Mouse (Mus musculus) heart, embryonic 15.5 days (tissue): Measurements from ENCODE around the gene Htr7. TPM values are rescaled to one million over a fixed set of nuclear protein-coding genes. Genes with fewer than 3 reads are reported as not detected.

Experiments used
- ATAC-seq: fragments of 200-750 bp; cut with Nextera tagmentation; replicated peaks from 2 replicates; pipeline ENCODE4 v1.8.0; 2017; ENCODE audit warnings: low read depth, moderate TSS enrichment; ENCODE audit not compliant: insufficient number of reproducible peaks, insufficient read depth, low FRiP score
- H3K27ac ChIP-seq: fragments of 300-500 bp; sonication (generic); 2 replicates; pipeline ENCODE4 v1.5.1; 2015; ENCODE audit warnings: mild to moderate bottlenecking, inconsistent platforms
- H3K27me3 ChIP-seq: fragments of 300-500 bp; sonication (generic); 2 replicates; pipeline ENCODE4 v1.6.1; 2015; ENCODE audit warnings: inconsistent platforms
- H3K36me3 ChIP-seq: fragments of 300-500 bp; sonication (generic); 2 replicates; pipeline ENCODE4 v1.6.1; 2015; ENCODE audit warnings: mild to moderate bottlenecking, inconsistent platforms
- H3K4me1 ChIP-seq: fragments of 300-500 bp; sonication (generic); replicated peaks from 2 replicates; pipeline ENCODE4 v1.6.1; 2015; ENCODE audit warnings: inconsistent platforms
- H3K4me2 ChIP-seq: fragments of 300-500 bp; sonication (generic); 2 replicates; pipeline ENCODE4 v1.6.1; 2015; ENCODE audit warnings: inconsistent platforms, mild to moderate bottlenecking, moderate library complexity
- H3K4me3 ChIP-seq: fragments of 300-500 bp; sonication (generic); 2 replicates; pipeline ENCODE4 v1.5.1; 2015; ENCODE audit warnings: mild to moderate bottlenecking, inconsistent platforms
- H3K9ac ChIP-seq: fragments of 300-500 bp; sonication (generic); 2 replicates; pipeline ENCODE4 v1.6.1; 2015; ENCODE audit warnings: mild to moderate bottlenecking, inconsistent platforms
- H3K9me3 ChIP-seq: fragments of 300-500 bp; sonication (generic); replicated peaks from 2 replicates; pipeline ENCODE4 v1.6.1; 2016; ENCODE audit warnings: inconsistent platforms
- WGBS: fragments of 180-500 bp; shearing (Covaris S2); methylation state at CpG from one replicate; pipeline ENCODE4 v1.1.7; 2015; ENCODE audit warnings: mixed read lengths; 5-methylcytosine and 5-hydroxymethylcytosine counted together
- polyA plus RNA-seq: library from polyadenylated mRNA; unstranded; fragments of >200 nt; fragmentation: Nextera tagmentation; extraction: Ambion mirVana; gene quantifications from 2 replicates; pipeline ENCODE4 v1.2.1, GENCODE M21; 2015

Htr7 gene
- polyA plus RNA-seq, 1 experiment from 2014 or later, result 0.06 TPM

DNA sequence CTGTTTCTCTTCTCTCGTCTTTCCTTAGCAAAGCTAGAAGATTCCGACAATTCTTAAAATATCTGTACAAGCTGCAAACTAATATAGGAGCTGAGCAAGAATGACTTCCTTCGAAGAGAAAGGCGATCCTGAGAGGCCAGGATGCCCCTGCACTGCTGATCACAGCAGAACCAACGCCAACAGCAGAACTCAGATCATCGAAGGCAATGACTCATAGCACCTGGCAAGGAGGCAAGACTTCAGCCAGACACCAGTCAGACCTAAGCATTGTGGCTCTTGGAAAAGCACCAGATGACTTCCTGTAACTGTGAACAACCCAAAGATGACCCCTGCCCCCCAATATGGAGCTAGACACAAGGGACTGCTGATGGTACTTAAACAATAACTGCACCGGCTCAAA, 11.3 kb downstream of the Htr7 start:
- Histone ChIP-seq H3K4me2 (no peak overlapping the region), H3K4me1 (no peaks in the 10 kb centered on the region), H3K27me3 (no peaks in the 10 kb centered on the region), H3K4me3 (no peak overlapping the region), H3K9me3 (no peaks in the 10 kb centered on the region), H3K27ac (no peak overlapping the region), H3K36me3 (no peaks in the 10 kb centered on the region), H3K9ac (no peak overlapping the region)
- no peak for ATAC-seq
- 72% methylated on average over 7 of the region's 7 CpGs for WGBS

DNA sequence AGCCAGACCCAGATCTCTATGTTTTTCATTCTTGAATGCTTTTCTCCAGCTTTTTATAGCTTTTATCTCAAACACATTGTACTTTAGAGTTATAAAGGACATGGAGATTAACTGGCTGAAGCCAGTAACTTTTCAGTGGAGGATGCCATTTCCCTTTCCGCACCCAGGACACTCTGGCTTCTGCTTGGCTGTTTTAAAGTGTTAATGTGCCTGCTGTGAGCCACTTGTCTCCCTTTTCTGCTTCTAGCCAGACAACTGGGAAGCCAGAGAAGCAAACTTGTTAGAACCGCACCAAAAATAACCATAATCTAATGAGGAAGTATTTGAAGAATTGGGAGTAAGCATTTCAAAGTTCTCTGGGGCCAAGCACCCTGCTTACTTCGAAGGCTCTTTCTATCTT, 42.5 kb downstream of the Htr7 start:
- Histone ChIP-seq H3K9me3 (no peaks in the 10 kb centered on the region), H3K9ac (no peak overlapping the region), H3K4me2 (no peak overlapping the region), H3K4me3 (no peak overlapping the region), H3K27me3 (no peaks in the 10 kb centered on the region), H3K27ac (no peak overlapping the region), H3K4me1 (peaks cover 4% of the 10 kb centered on the region; the same call in 1 of the 2 replicates), H3K36me3 (no peaks in the 10 kb centered on the region)
- ATAC-seq, result no peak
- 14% methylated on average over 3 of the region's 3 CpGs for WGBS

DNA sequence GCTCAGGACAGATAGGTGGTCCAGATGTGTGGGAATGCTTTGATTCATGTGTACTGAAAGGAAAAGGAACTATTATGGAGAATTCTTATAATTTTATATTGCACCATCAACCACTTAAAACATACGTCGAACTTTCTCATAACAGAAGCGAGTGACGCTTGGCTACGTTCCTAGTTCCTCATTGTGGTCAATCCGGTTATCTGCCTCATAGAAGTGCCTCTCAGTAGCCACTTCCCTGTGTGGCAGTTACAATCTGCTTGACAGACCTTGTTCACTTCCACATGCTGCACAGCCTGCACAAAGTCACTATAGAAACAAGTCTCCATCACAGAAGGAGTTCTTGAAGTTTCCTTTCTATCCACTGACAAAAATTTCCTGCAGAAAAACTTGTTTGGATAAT, 51.0 kb downstream of the Htr7 start:
- 40% methylated on average over 6 of the region's 6 CpGs for WGBS
- H3K27ac ChIP-seq, result no peak overlapping the region
- ATAC-seq, result no peak

DNA sequence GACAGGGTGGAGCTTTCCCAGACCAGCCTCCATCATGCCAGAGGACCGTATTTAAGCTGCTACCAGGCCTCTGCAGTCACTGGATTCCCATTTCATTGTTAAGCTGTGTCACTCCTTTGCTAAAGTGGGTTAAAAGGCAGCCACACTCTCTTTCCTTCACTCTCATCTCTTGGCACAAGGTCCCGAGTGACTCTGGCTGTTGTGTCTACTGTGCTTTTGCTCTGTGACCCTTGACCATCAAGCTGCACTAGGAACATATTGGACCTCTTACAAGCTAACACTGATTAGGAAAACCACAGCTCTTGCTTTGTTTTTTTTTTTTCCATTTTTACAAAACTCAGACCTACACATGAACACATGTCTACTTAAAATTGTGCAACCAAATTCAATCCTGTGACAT, 52.3 kb downstream of the Htr7 start:
- H3K4me1 ChIP-seq, result no peaks in the 10 kb centered on the region
- no peak overlapping the region for H3K4me2 ChIP-seq
- H3K9ac ChIP-seq, result no peak overlapping the region
- no peak overlapping the region for H3K27ac ChIP-seq
- no peak overlapping the region for H3K4me3 ChIP-seq
- WGBS, result 67% methylated on average over 2 of the region's 2 CpGs
- H3K27me3 ChIP-seq, result no peaks in the 10 kb centered on the region
- ATAC-seq, result no peak
- no peaks in the 10 kb centered on the region for H3K9me3 ChIP-seq
- no peaks in the 10 kb centered on the region for H3K36me3 ChIP-seq

More for the DNA sequence above, 51.0 kb downstream of the Htr7 start:
- H3K4me3 ChIP-seq, result no peak overlapping the region
- H3K36me3 ChIP-seq, result no peaks in the 10 kb centered on the region
- H3K4me1 ChIP-seq, result no peaks in the 10 kb centered on the region
- H3K9ac ChIP-seq, result no peak overlapping the region
- no peaks in the 10 kb centered on the region for H3K27me3 ChIP-seq
- H3K4me2 ChIP-seq, result no peak overlapping the region
- no peaks in the 10 kb centered on the region for H3K9me3 ChIP-seq

DNA sequence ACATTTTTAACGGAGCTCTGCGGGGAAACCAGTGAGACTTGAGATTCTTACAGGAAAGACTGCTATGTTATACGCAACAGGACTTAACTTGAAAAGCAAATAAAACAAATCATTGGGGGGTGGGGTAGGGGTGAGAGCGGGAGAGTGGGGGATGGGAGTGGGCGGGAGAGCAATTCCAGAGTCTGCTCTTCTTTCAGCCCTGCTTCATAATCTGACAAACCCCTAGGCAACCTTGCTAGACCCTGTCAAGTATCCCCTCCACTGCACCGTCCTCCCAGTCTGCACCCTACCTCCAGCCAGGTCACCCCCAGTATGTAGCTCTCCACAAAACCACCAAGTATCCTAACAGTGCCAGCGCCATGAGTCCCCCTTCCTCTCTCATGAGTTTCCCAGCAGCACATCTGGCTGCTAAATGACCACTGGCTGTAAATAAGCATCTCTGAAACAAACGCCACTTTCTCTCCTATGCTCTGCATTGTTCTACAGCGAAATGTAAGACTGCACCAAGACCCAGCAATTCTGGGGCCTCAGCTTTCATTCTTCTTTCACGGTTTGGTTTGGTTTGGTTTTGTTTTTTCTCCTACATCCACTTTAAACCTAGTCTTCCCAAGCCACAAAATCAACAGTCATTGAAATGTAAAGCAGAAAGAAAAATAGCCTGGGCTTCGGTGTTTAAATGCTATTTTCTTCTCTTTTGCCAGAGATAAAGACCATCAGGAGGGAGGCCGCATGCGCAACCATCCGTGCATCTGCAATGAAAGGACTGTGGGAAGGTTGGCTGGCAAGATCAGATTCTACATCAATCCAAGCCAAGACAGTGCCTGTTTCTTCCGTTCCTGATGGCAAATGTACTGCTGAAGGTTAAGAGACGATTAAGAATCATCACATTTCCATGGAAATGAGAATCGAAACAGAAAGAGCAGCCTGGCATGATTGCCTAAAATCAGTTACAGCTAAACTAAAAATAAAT, 54.5 kb downstream of the Htr7 start:
- Histone ChIP-seq H3K9me3 (no peaks in the 10 kb centered on the region), H3K9ac (no peak overlapping the region), H3K4me2 (no peak overlapping the region), H3K27ac (no peak overlapping the region), H3K4me3 (no peak overlapping the region), H3K4me1 (no peaks in the 10 kb centered on the region), H3K36me3 (no peaks in the 10 kb centered on the region), H3K27me3 (no peaks in the 10 kb centered on the region)
- ATAC-seq, result no peak
- WGBS, result 57% methylated on average over 17 of the region's 17 CpGs

DNA sequence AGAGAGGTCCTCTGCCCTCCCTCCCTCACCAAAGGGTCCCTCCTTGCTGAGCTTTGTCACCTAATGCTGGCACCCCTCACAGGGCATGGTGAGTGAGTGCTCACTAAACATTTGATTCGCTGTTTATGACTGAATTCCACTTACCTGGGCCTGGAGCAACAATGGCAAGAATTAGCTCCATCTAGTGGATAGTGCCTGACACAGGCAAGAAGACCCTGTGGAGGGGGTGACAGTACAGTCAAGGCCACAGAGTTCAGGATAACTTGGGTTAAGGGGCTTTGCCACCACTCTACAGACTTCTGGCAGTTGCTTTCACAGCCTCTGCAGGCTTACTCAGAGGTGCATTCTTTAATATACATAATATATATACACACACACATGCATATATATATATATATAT, 55.8 kb downstream of the Htr7 start:
- no peak for ATAC-seq
- Histone ChIP-seq H3K9me3 (no peaks in the 10 kb centered on the region), H3K9ac (no peak overlapping the region), H3K36me3 (no peaks in the 10 kb centered on the region), H3K4me1 (no peaks in the 10 kb centered on the region), H3K27me3 (no peaks in the 10 kb centered on the region), H3K27ac (no peak overlapping the region), H3K4me2 (no peak overlapping the region), H3K4me3 (no peak overlapping the region)
- WGBS, result 29% methylated on average over 1 of the region's 1 CpGs

DNA sequence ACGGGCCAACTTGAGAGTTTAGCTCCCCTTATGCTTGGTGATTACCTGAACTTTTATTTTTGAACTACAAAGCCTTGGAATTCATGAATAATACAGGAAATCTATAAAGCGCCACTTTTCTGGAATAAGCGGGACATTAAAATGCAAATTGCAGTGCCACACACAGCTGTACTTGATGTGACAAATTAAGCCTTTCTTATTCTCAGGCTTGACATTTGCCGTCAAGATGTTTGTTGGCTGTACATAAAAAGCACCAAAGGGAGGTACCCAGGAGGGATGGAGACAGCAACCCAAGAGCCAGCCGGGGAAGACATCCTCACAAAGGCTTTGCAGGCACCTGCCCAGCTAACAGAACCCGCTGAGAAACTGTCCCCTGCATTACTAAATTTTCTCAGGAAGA, 56.4 kb downstream of the Htr7 start:
- Histone ChIP-seq H3K36me3 (no peaks in the 10 kb centered on the region), H3K4me2 (no peak overlapping the region), H3K27me3 (no peaks in the 10 kb centered on the region), H3K27ac (no peak overlapping the region), H3K4me3 (no peak overlapping the region), H3K9ac (no peak overlapping the region), H3K4me1 (no peaks in the 10 kb centered on the region), H3K9me3 (no peaks in the 10 kb centered on the region)
- 81% methylated on average over 6 of the region's 6 CpGs for WGBS
- ATAC-seq, result no peak

DNA sequence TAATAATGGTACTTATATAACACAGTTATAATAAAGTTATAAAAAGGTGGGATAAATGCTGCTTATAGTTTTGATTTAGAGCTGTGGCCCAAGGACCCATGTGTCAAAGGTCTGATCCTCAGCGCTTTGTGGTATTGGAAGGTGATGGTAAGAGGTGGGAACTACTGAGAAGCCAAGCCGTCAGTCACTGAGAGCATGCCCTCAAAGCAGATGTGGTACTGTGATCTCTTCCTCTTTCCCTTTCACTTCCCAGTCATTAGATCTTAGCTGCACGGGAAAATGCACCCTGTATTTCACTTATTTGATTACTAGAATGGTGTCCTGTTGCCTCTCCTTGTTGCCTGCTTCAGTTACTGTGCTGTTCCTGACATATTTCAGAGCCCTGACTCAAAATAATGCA, 59.9 kb downstream of the Htr7 start:
- Histone ChIP-seq H3K4me3 (no peak overlapping the region), H3K27me3 (no peaks in the 10 kb centered on the region), H3K4me2 (no peak overlapping the region), H3K9ac (no peak overlapping the region), H3K36me3 (no peaks in the 10 kb centered on the region), H3K27ac (no peak overlapping the region), H3K9me3 (no peaks in the 10 kb centered on the region), H3K4me1 (no peaks in the 10 kb centered on the region)
- ATAC-seq, result no peak
- 63% methylated on average over 3 of the region's 3 CpGs for WGBS

DNA sequence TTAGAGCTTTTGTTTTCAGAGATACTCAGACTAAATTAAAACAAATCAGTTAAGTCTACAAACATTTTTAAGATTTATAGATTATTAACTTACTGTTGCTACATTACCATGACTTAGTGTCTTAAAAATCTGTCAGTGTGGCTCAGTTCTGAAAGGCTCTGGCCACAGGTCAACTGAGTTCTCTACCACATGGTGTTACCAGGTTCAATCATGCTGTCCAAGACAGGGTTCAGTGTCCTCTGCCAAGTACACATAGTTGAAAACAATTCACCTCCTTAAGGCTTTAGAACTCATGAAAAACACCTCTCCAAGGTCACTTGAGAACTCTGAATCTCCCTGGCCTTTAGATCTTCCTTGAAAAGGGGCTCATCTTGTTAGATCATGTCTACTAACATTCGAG, 69.8 kb downstream of the Htr7 start:
- H3K27me3 ChIP-seq, result no peaks in the 10 kb centered on the region
- no peaks in the 10 kb centered on the region for H3K4me1 ChIP-seq
- no peak overlapping the region for H3K4me2 ChIP-seq
- no peak overlapping the region for H3K9ac ChIP-seq
- H3K9me3 ChIP-seq, result no peaks in the 10 kb centered on the region
- H3K27ac ChIP-seq, result no peak overlapping the region
- ATAC-seq, result no peak
- no peak overlapping the region for H3K4me3 ChIP-seq
- H3K36me3 ChIP-seq, result no peaks in the 10 kb centered on the region
- 63% methylated on average over 1 of the region's 1 CpGs for WGBS

DNA sequence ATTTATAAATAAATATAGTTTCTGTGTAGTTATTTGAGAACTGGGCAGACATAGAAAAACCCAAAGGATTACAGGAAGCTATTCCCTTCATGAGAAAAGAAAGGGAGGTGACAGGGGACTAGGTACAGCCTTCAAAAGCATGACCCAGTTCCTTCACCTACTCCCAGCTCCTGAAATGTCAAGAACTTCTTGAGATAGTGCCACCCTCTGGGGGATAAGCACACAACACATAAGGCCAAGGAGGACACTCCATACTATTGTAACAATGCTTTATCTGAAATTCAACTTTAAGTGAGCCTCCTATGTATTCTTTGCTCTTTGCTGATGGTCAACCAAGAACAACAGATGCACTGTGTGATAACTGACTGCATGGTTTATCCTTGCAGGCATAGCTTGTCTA, 82.6 kb downstream of the Htr7 start:
- no peak overlapping the region for H3K4me3 ChIP-seq
- no peaks in the 10 kb centered on the region for H3K27me3 ChIP-seq
- no peaks in the 10 kb centered on the region for H3K9me3 ChIP-seq
- no peak overlapping the region for H3K4me2 ChIP-seq
- no peaks in the 10 kb centered on the region for H3K36me3 ChIP-seq
- no peak overlapping the region for H3K27ac ChIP-seq
- H3K4me1 ChIP-seq, result no peaks in the 10 kb centered on the region
- H3K9ac ChIP-seq, result no peak overlapping the region
- ATAC-seq, result no peak

DNA sequence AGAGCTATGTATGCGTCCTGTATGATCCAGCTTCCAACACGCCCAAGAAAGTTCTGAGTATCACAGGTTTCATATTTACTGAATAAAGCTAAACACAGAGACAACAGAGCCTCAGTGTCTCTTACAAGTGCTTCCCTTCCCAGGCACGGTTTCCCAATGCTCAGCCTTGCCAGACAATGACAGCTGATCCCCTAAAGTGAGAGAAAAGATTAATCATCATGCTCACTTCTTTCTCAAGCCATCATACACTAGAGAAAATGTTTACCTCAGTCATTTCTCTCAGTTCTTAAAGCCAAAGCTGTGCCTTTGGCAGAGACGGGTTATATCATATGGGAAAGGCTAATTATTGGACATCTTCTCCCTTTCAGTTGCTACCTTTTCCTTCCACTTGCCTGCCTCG, 99.7 kb downstream of the Htr7 start:
- WGBS, result 72% methylated on average over 5 of the region's 5 CpGs
- no peaks in the 10 kb centered on the region for H3K36me3 ChIP-seq
- ATAC-seq, result no peak
- H3K4me2 ChIP-seq, result no peak overlapping the region
- no peaks in the 10 kb centered on the region for H3K9me3 ChIP-seq
- no peaks in the 10 kb centered on the region for H3K4me1 ChIP-seq
- H3K4me3 ChIP-seq, result no peak overlapping the region
- H3K9ac ChIP-seq, result no peak overlapping the region
- no peaks in the 10 kb centered on the region for H3K27me3 ChIP-seq
- no peak overlapping the region for H3K27ac ChIP-seq

DNA sequence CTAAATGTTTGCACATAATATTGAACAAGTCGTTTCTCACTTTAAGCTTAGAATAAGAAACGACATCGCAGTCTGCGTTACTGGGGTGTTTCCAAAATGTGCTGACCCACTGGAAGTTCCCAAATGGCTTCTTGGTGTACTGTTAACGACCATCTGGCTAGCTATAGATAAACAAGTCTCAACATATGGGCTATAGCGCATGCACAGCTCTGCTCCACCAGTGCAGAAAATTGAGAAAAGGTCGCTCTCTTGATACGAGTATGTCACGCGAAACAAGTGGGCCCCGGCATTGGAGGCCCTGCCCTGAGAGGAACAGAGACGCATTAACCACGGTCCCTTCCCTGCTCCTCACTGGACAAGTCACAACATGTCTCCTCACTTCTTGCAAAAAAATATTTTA, 101.6 kb downstream of the Htr7 start:
- H3K4me3 ChIP-seq, result no peak overlapping the region
- H3K9ac ChIP-seq, result no peak overlapping the region
- no peaks in the 10 kb centered on the region for H3K27me3 ChIP-seq
- no peaks in the 10 kb centered on the region for H3K4me1 ChIP-seq
- no peaks in the 10 kb centered on the region for H3K9me3 ChIP-seq
- no peak overlapping the region for H3K4me2 ChIP-seq
- ATAC-seq, result no peak
- 85% methylated on average over 13 of the region's 13 CpGs for WGBS
- no peaks in the 10 kb centered on the region for H3K36me3 ChIP-seq
- no peak overlapping the region for H3K27ac ChIP-seq
